Mouse (Mus musculus): ENCODE measurements around the gene Ascc2. TPM values are rescaled to one million over a fixed set of nuclear protein-coding genes. Genes with fewer than 3 reads are reported as not detected.

Ascc2 gene
- polyA plus RNA-seq, 2 experiments, result 32.6 to 33.3 TPM

DNA sequence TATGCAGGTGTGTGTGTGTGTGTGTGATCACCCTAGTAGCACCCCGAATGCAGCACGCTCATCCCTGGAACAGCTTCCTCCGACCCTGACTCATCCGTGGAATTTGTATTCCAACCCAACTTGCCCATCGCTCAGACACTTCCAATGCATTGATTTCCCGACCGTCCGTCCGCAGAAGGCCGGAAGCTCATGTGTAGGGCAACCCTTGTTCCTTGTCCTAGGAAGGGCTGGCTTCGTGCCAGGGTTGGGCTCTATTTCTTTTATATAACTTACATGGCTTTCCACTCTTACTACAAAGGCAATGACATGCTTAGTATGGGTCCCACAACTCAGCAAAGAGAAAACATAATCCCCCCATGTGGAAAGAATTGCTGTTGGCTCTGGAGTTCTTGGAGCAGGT lies 54.6 kb downstream of the Ascc2 start:
- ATAC-seq (ENCODE audit: low FRiP score, low read depth) (no peak), DNase-seq (ENCODE audit: low spot score) (no peak)
- TF ChIP-seq POLR2A (IDR thresholded peaks at IDR 0.05; ENCODE audit: borderline replicate concordance, extremely low read depth, insufficient read depth, insufficient read length), result no peak
- Histone ChIP-seq H3K4me2 (replicated peaks; ENCODE audit: low read depth, low read length, severe bottlenecking) (no peak overlapping the region), H3K27ac (replicated peaks; ENCODE audit: low read depth, low read length) (no peak overlapping the region), H3K36me3 (ENCODE audit: control insufficient read depth, insufficient read depth, low read length) (no peaks in the 10 kb centered on the region), H3K9ac (ENCODE audit: low read depth, low read length, severe bottlenecking) (no peak overlapping the region), H3K27me3 (ENCODE audit: control insufficient read depth, insufficient read depth, low read length) (no peaks in the 10 kb centered on the region), H3K4me3 (replicated peaks; ENCODE audit: low read length) (no peak overlapping the region), H3K4me1 (ENCODE audit: control insufficient read depth, insufficient read depth, low read length) (no peaks in the 10 kb centered on the region), H3K9me3 (ENCODE audit: control insufficient read depth, low read length) (no peaks in the 10 kb centered on the region)
- 91% methylated on average over 11 of the region's 11 CpGs for WGBS

DNA sequence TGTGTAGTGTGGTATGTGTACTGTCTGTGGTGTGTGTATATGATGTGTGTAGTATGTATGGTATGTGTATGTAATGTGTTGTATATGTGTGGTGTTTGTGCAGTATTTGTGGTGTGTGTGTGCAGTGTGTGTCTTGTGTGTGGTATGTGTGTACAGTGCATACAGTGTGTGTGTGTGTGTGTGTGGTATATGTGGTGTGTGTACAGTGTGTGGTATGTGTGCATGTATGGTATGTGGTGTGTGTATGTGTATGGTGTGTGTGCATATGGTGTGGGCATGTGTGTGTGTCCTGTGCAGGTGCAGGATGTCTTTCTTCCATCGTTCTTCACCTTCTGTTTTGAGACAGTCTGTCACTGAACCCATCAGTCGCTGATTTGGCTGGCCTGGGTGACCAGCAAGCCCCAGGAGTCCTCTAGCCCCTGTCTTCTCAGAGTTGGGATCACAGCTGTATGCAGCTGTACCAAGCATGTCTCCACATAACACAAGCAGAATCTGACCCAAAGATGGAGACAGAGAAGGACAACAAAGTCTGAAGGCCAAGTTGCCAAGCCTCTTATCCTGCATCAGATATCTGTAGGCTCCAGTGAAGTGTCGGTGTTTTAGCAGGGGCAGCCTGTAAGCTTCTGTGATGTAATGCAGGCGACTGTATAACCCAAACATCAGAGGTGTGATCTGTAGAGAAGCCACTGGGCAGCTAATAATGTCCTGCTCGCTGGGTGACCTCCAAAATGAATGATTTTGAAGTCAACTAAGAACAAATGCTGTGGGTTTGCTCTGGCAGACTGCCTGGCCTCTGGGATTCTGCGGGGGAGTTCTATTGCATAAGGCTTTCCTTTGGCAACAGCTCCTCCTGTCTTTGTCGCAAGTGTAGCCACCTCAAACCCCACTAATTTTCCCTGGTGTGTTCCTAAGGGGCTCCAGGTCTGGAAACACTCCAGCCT lies 59.8 kb downstream of the Ascc2 start:
- ATAC-seq (ENCODE audit: low FRiP score, low read depth), result no peak
- DNase-seq (ENCODE audit: low spot score), result peak; percentile 47
- H3K27me3 ChIP-seq (ENCODE audit: control insufficient read depth, insufficient read depth, low read length), result no peaks in the 10 kb centered on the region
- no peak for TF ChIP-seq POLR2A (IDR thresholded peaks at IDR 0.05; ENCODE audit: borderline replicate concordance, extremely low read depth, insufficient read depth, insufficient read length)
- H3K4me1 ChIP-seq (ENCODE audit: control insufficient read depth, insufficient read depth, low read length), result no peaks in the 10 kb centered on the region
- no peak overlapping the region for H3K27ac ChIP-seq (replicated peaks; ENCODE audit: low read depth, low read length)
- no peaks in the 10 kb centered on the region for H3K9me3 ChIP-seq (ENCODE audit: control insufficient read depth, low read length)
- WGBS, result 46% methylated on average over 7 of the region's 7 CpGs
- H3K4me2 ChIP-seq (replicated peaks; ENCODE audit: low read depth, low read length, severe bottlenecking), result no peak overlapping the region
- peaks cover 19% of the 10 kb centered on the region for H3K36me3 ChIP-seq (ENCODE audit: control insufficient read depth, insufficient read depth, low read length)
- no peak overlapping the region for H3K4me3 ChIP-seq (replicated peaks; ENCODE audit: low read length)
- no peak overlapping the region for H3K9ac ChIP-seq (ENCODE audit: low read depth, low read length, severe bottlenecking)

DNA sequence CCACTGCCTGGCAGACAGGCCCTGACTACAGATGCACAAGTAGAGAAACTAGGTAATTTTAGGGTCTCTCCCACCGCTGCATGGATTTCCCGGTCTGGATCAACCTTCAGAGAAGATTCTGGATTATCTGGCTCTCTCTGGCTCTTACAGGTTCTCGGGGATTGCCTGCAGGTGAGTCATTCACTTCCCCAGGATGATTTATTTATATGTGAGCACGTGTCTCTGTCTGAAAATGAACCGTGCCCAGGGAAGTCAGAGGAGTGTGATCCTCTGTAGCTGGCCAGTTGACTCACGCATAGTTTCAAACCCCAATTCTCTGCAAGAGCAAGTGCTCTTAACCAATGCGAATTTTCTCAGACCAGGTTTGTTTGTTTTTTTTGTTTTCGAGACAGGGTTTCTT lies 63.2 kb downstream of the Ascc2 start:
- no peak for DNase-seq (ENCODE audit: low spot score)
- no peak for TF ChIP-seq POLR2A (IDR thresholded peaks at IDR 0.05; ENCODE audit: borderline replicate concordance, extremely low read depth, insufficient read depth, insufficient read length)
- Histone ChIP-seq H3K4me1 (ENCODE audit: control insufficient read depth, insufficient read depth, low read length) (peaks cover 10% of the 10 kb centered on the region), H3K27me3 (ENCODE audit: control insufficient read depth, insufficient read depth, low read length) (no peaks in the 10 kb centered on the region), H3K27ac (replicated peaks; ENCODE audit: low read depth, low read length) (no peak overlapping the region), H3K9me3 (ENCODE audit: control insufficient read depth, low read length) (no peaks in the 10 kb centered on the region), H3K4me3 (replicated peaks; ENCODE audit: low read length) (no peak overlapping the region), H3K4me2 (replicated peaks; ENCODE audit: low read depth, low read length, severe bottlenecking) (no peak overlapping the region), H3K9ac (ENCODE audit: low read depth, low read length, severe bottlenecking) (no peak overlapping the region), H3K36me3 (ENCODE audit: control insufficient read depth, insufficient read depth, low read length) (peaks cover 20% of the 10 kb centered on the region)
- WGBS, result 84% methylated on average over 8 of the region's 8 CpGs
- ATAC-seq (ENCODE audit: low FRiP score, low read depth), result no peak

DNA sequence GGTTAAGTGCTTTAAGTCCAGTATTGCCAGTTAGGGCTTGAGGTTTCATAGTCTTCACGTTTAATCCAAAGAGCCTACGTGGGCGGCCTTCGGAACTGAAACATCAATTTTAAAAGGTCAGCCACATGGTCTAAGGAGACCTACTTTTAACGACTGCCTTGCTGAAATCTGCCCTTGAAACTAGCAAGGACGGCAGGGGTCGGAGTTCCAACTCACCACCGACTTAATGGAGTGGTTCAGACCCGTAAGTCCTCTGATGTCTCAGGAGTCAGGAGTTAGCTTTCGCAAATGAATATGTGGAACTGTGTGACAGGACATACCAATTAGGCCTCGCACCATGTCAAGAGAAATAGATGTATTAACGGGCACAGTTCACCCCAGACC lies 66.1 kb downstream of the Ascc2 start:
- ATAC-seq (ENCODE audit: low FRiP score, low read depth), result no peak
- WGBS, result 3% methylated on average over 12 of the region's 12 CpGs
- H3K9me3 ChIP-seq (ENCODE audit: control insufficient read depth, low read length), result no peaks in the 10 kb centered on the region
- H3K27ac ChIP-seq (replicated peaks; ENCODE audit: low read depth, low read length), result no peak overlapping the region
- peaks cover 10% of the 10 kb centered on the region for H3K4me1 ChIP-seq (ENCODE audit: control insufficient read depth, insufficient read depth, low read length)
- TF ChIP-seq POLR2A (IDR thresholded peaks at IDR 0.05; ENCODE audit: borderline replicate concordance, extremely low read depth, insufficient read depth, insufficient read length), result no peak
- peak overlapping the region; percentile 82 for H3K4me2 ChIP-seq (replicated peaks; ENCODE audit: low read depth, low read length, severe bottlenecking)
- H3K9ac ChIP-seq (ENCODE audit: low read depth, low read length, severe bottlenecking), result peak overlapping the region; percentile 84
- H3K27me3 ChIP-seq (ENCODE audit: control insufficient read depth, insufficient read depth, low read length), result no peaks in the 10 kb centered on the region
- peaks cover 20% of the 10 kb centered on the region for H3K36me3 ChIP-seq (ENCODE audit: control insufficient read depth, insufficient read depth, low read length)
- no peak for DNase-seq (ENCODE audit: low spot score)
- H3K4me3 ChIP-seq (replicated peaks; ENCODE audit: low read length), result peak overlapping the region; percentile 85

DNA sequence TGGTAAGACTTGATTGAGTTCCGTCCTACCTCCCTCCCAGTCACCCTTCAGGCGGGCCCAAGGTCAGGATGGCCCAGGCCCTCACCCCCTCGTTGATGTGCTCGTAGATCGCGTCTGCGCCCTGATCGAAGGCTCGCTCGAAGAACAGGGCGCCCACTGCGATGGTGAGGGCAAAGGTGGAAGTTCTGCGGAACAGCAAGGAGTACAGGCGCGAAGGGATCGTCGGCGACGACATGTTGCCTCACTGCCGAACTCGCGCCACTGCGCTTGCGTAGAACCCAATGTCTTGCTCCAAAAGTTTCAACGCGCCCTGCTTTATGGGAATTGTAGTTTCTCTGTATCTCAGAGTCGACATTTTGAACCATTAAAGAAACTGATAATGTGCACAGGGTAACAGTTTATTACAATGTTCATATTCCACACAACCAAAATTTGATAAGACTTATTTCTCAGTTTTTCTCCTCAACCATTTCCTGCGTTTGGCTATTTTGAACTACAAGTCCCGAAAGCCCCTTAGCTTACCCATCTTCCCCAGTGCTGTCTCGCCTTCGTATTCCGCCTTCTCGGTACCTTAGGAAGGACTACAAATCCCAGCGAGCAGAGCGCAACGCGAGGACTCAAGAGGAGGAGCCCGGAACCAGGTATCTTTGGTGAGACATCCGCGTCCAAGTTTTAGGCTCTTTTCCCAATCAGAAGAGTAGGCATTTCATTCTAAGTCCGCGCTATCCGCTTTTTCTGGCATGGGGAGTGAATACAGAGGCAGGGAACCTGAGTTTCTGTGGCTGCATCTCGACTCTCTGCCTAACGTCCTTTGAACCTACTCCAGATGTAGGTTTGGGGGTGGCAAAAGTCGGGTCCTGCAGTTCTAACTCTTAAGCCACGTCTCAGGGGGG lies 66.8 kb downstream of the Ascc2 start, which contains the start of the genes Uqcr10 and Zmat5:
Gene Uqcr10 (minus strand): TSS at position 271 of the 893 bp plus-strand sequence.
Gene Zmat5 (plus strand): TSS at position 607 of the 893 bp plus-strand sequence.
- Histone ChIP-seq H3K4me3 (replicated peaks; ENCODE audit: low read length) (peak within 1 kb of the TSS; percentile 85), H3K9ac (ENCODE audit: low read depth, low read length, severe bottlenecking) (peak within 1 kb of the TSS; percentile 84), H3K27me3 (ENCODE audit: control insufficient read depth, insufficient read depth, low read length) (no peaks in the 10 kb centered on the region), H3K36me3 (ENCODE audit: control insufficient read depth, insufficient read depth, low read length) (peaks cover 20% of the 10 kb centered on the region), H3K27ac (replicated peaks; ENCODE audit: low read depth, low read length) (no peak within 1 kb of the TSS), H3K4me2 (replicated peaks; ENCODE audit: low read depth, low read length, severe bottlenecking) (peak within 1 kb of the TSS; percentile 82), H3K4me1 (ENCODE audit: control insufficient read depth, insufficient read depth, low read length) (peaks cover 10% of the 10 kb centered on the region), H3K9me3 (ENCODE audit: control insufficient read depth, low read length) (no peaks in the 10 kb centered on the region)
- WGBS, result 0% methylated on average over 47 of the region's 47 CpGs
- peak; percentile 95 for ATAC-seq (ENCODE audit: low FRiP score, low read depth)
- peak; percentile 94 for DNase-seq (ENCODE audit: low spot score)
- TF ChIP-seq POLR2A (IDR thresholded peaks at IDR 0.05; ENCODE audit: borderline replicate concordance, extremely low read depth, insufficient read depth, insufficient read length), result peak; percentile 89; the same call in 1 of the 2 replicates
